Mouse (Mus musculus) intestine, embryonic 14.5 days (tissue): Measurements from ENCODE around the gene Nkg7. TPM values are rescaled to one million over a fixed set of nuclear protein-coding genes. Genes with fewer than 3 reads are reported as not detected.
A peak's percentile ranks its signal among the peaks of the same experiment; 100 is the strongest.

Experiments used
- ATAC-seq: fragments of 200-750 bp; cut with Nextera tagmentation; replicated peaks from 2 replicates; pipeline ENCODE4 v1.8.0; 2017; ENCODE audit warnings: low read depth, moderate number of reproducible peaks, moderate TSS enrichment, moderate library complexity; ENCODE audit not compliant: low FRiP score, low TSS enrichment
- DNase-seq: peaks from one replicate; pipeline ENCODE4 v3.0.0-alpha.2; 2018; ENCODE audit warnings: low spot score
- H3K27ac ChIP-seq: fragments of 300-500 bp; sonication (generic); 2 replicates; pipeline ENCODE4 v1.5.1; 2014; ENCODE audit warnings: low read depth, mild to moderate bottlenecking, control low read depth
- H3K27me3 ChIP-seq: fragments of 300-500 bp; sonication (generic); replicated peaks from 2 replicates; pipeline ENCODE4 v1.6.1; 2014; ENCODE audit warnings: low read length, control low read depth; ENCODE audit not compliant: control insufficient read depth, insufficient read depth
- H3K36me3 ChIP-seq: fragments of 300-500 bp; sonication (generic); 2 replicates; pipeline ENCODE4 v1.6.1; 2014; ENCODE audit warnings: low read length, control low read depth; ENCODE audit not compliant: control insufficient read depth, insufficient read depth
- H3K4me1 ChIP-seq: fragments of 300-500 bp; sonication (generic); replicated peaks from 2 replicates; pipeline ENCODE4 v1.6.1; 2014; ENCODE audit warnings: low read length, control low read depth, mixed read lengths; ENCODE audit not compliant: control insufficient read depth, insufficient read depth
- H3K4me2 ChIP-seq: fragments of 300-500 bp; sonication (generic); 2 replicates; pipeline ENCODE4 v1.6.1; 2014; ENCODE audit warnings: low read length
- H3K4me3 ChIP-seq: fragments of 300-500 bp; sonication (generic); 2 replicates; pipeline ENCODE4 v1.5.1; 2014; ENCODE audit warnings: low read depth, low read length, control low read depth, mixed read lengths
- H3K9ac ChIP-seq: fragments of 300-500 bp; sonication (generic); 2 replicates; pipeline ENCODE4 v1.6.1; 2014; ENCODE audit warnings: mild to moderate bottlenecking, low read length
- H3K9me3 ChIP-seq: fragments of 300-500 bp; sonication (generic); 2 replicates; pipeline ENCODE4 v1.6.1; 2016; ENCODE audit warnings: low read length, control low read depth; ENCODE audit not compliant: control insufficient read depth
- WGBS: fragments of 180-500 bp; shearing (Covaris S2); extraction: QIAGEN DNeasy Blood & Tissue Kit; methylation state at CpG from one replicate; pipeline ENCODE4 v1.1.7; 2014; 5-methylcytosine and 5-hydroxymethylcytosine counted together
- polyA plus RNA-seq: library from polyadenylated mRNA; unstranded; fragments of >200 nt; fragmentation: Nextera tagmentation; extraction: Ambion mirVana; gene quantifications from 2 replicates; pipeline ENCODE4 v1.2.1, GENCODE M21; 2014

The Nkg7 gene
- polyA plus RNA-seq, 1 experiment from 2014 or later: 2.8 TPM

DNA sequence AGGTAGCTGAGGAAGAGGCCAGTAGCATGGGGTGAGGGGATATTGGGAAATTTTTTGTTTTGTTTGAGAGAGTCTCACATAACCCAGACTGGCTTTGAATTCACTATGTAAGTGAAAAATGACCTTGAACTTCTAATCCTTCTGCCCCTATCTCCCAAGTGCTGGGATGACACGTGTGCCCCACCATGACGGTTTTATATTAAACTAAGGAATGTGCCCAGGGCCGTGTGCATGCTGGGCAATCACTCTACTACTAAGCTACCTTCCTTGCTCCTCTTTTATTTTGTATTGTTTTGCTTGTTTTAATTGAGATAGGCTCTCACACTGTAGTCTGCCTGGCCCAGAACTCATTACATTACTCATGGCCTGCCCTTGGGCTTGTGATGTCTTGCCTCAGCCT lies 4.2 kb downstream of the Nkg7 start:
- Histone ChIP-seq H3K27ac (no peak overlapping the region), H3K9ac (no peak overlapping the region), H3K9me3 (no peaks in the 10 kb centered on the region), H3K36me3 (no peaks in the 10 kb centered on the region), H3K4me2 (no peak overlapping the region), H3K27me3 (no peaks in the 10 kb centered on the region), H3K4me3 (no peak overlapping the region), H3K4me1 (peaks cover 10% of the 10 kb centered on the region)
- DNase-seq (no peak), ATAC-seq (no peak)
- 88% methylated on average over 3 of the region's 3 CpGs for WGBS

DNA sequence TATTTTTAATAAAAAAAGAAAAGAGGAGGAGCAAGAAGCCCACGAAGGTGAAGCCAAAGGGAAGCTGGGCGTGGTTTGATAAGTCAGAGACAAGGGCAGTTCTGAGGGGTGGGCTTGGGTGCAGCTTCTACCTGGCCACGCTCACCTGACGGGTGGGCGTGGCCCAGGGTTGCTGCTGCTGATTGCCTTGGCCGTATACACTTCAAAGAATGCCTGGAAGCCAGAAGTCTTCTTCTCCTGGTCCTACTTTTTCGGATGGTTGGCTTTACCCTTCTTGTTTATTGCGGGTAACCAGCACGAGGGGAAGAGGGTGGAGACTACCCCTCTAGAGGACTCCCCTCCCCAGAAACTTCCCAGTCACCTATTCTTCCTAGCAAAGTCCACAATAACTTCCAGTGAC lies 5.8 kb downstream of the Nkg7 start:
- Histone ChIP-seq H3K4me2 (peak overlapping the region; percentile 91), H3K27me3 (no peaks in the 10 kb centered on the region), H3K36me3 (no peaks in the 10 kb centered on the region), H3K9ac (peak overlapping the region; percentile 61), H3K4me3 (peak overlapping the region; percentile 63), H3K9me3 (no peaks in the 10 kb centered on the region), H3K27ac (peak overlapping the region; percentile 98), H3K4me1 (peaks cover 10% of the 10 kb centered on the region)
- WGBS: 2% methylated on average over 9 of the region's 9 CpGs
- DNase-seq: peak; percentile 55
- 0 out of 2 replicates have a peak, but pooled peaks have one; percentile 12 for ATAC-seq

DNA sequence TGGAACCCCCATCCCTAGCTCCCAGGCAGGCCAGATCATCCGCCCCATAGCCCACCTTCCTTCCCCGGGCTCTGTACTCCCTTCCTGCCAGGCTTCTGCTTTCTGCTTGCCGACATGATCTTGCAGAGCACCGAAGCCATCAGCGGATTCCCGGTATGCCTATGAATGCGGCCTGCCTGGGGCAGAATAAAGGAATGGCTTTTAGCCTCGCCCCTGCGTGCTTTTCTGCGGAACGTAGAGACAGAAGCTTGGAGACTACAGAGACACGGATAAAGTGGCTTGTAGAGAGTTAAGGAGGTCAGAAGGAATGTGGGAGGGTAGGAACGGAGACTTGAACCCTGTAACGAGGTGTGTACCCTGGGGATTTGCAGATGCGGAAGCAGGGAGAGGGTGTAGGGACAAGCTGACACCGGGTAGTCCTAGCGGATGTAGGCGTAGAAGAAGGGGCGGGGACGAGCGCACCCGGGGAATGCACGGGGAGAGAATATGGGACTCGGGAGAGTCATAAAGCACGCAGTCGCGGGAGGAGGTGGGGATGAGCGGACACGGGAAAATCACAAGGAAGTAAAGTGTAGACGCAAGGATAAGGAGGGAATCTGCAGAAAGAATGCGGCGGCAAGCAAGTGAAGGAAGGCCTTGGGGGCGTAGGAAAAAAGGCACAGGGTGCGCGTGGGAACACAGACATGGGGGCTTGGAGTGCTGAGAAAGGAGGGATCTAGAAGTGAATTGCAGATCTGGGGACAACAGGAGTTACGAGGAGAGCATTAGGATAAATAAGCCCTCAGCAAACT lies 6.4 kb downstream of the Nkg7 start:
- H3K9me3 ChIP-seq: no peaks in the 10 kb centered on the region
- ATAC-seq (peak; percentile 91), DNase-seq (peak; percentile 89)
- H3K4me3 ChIP-seq: peak overlapping the region; percentile 63
- H3K36me3 ChIP-seq: no peaks in the 10 kb centered on the region
- peak overlapping the region; percentile 98 for H3K27ac ChIP-seq
- H3K4me2 ChIP-seq: peak overlapping the region; percentile 91
- H3K9ac ChIP-seq: peak overlapping the region; percentile 61
- no peaks in the 10 kb centered on the region for H3K27me3 ChIP-seq
- 1% methylated on average over 36 of the region's 36 CpGs for WGBS
- peaks cover 10% of the 10 kb centered on the region for H3K4me1 ChIP-seq

DNA sequence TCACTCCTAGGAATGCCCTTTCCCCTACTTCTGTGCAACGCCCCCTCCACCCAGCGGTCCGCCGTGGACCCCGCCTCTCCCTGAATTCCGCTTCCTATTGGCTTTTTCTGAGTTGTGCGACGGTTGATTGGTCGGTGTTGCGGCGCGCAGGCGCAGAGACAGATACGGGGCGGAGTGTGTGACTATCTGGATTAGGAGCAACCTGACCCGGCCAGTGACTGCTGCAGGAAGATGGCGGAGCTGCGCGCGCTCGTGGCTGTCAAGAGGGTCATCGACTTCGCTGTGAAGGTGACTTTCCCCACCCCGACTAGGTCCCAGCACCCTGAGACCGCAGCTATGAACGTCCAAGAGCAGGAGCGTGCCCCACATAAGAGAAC lies 7.0 kb downstream of the Nkg7 start, which contains the start of the genes Etfb and Gm45233:
Etfb (plus strand) TSS at position 167 of the 377 bp plus-strand sequence.
Gm45233 (plus strand) TSS at position 212 of the 377 bp plus-strand sequence.
- ATAC-seq: peak; percentile 95
- peak within 1 kb of the TSS; percentile 61 for H3K9ac ChIP-seq
- peak within 1 kb of the TSS; percentile 98 for H3K27ac ChIP-seq

DNA sequence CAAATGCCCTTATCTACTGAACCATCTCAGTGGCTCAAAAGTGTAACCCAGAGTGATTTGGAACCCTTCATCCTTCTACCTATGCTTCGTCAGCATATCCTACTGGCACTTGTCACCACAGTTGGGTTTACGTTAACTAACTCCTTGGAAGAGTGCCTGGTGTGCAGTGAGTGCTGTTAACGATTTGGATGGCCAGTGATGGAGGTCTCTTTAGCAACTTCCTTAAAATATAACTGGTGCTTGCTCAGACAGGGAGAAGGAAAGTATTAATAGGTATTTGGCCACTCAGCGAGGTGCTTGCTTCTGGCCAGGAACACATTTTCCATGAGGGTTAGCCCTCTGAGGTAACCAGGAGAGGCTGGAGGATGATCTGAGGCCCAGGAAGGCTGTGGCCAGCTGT lies 10.9 kb downstream of the Nkg7 start:
- Histone ChIP-seq H3K27me3 (no peaks in the 10 kb centered on the region), H3K9ac (no peak overlapping the region), H3K4me2 (no peak overlapping the region), H3K27ac (no peak overlapping the region), H3K36me3 (peaks cover 18% of the 10 kb centered on the region), H3K9me3 (no peaks in the 10 kb centered on the region), H3K4me3 (no peak overlapping the region), H3K4me1 (peaks cover 7% of the 10 kb centered on the region)
- 91% methylated on average over 4 of the region's 4 CpGs for WGBS
- no peak for ATAC-seq
- DNase-seq: no peak

More for the DNA sequence above, 7.0 kb downstream of the Nkg7 start, which contains the start of the genes Etfb and Gm45233:
- Histone ChIP-seq H3K4me2 (peak within 1 kb of the TSS; percentile 91), H3K27me3 (no peaks in the 10 kb centered on the region), H3K4me3 (peak within 1 kb of the TSS; percentile 63), H3K36me3 (no peaks in the 10 kb centered on the region), H3K9me3 (no peaks in the 10 kb centered on the region), H3K4me1 (peaks cover 10% of the 10 kb centered on the region)
- DNase-seq: no peak
- under 1% methylated on average over 27 of the region's 27 CpGs for WGBS

DNA sequence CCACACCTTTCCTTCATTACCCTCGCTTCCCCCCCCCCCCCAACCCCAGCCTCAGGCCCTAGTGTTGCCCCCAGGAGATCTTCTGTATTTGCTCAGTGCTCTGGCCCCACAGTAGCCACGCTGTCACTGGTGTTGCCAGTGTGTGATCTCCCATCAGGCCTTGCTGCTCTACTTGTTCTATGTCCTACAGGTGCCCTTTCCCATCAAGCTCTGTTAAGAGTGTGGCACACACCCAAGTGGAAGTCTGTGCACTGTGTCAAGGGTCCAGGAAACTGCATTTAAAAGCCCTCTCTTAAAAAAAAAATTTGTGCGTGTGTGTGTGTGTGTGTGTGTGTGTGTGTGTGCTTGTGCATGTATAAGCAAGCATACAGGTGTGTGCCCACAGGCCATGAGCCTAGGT lies 11.4 kb downstream of the Nkg7 start:
- Histone ChIP-seq H3K4me2 (no peak overlapping the region), H3K9me3 (no peaks in the 10 kb centered on the region), H3K27ac (no peak overlapping the region), H3K36me3 (peaks cover 22% of the 10 kb centered on the region), H3K4me3 (no peak overlapping the region), H3K27me3 (no peaks in the 10 kb centered on the region), H3K4me1 (peaks cover 7% of the 10 kb centered on the region), H3K9ac (no peak overlapping the region)
- DNase-seq: no peak
- WGBS: 91% methylated on average over 3 of the region's 3 CpGs
- ATAC-seq: no peak

DNA sequence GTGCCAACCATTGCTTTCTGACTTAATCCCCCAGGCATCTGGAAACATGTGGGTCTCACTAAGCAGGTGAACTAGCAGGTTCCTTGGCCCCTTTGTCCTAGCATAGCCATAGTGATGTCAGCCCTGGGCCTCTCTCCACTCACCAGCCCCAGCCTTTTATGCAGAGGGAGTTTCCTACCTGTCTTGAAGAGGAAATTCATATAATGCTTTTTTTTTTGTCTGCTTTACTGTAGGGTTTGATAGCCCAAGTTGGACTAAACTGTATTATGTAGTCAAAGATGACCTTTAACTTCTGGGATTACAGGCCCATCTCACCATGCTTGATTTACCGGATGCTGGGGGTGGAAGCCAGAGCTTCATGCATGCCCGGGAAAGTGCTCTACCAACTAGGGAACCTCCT lies 12.9 kb downstream of the Nkg7 start:
- no peak for ATAC-seq
- H3K4me1 ChIP-seq: peaks cover 2% of the 10 kb centered on the region; the same call in 1 of the 2 replicates
- no peaks in the 10 kb centered on the region for H3K27me3 ChIP-seq
- 94% methylated on average over 2 of the region's 2 CpGs for WGBS
- no peak overlapping the region for H3K4me3 ChIP-seq
- no peak overlapping the region for H3K9ac ChIP-seq
- peaks cover 33% of the 10 kb centered on the region for H3K36me3 ChIP-seq
- no peak for DNase-seq
- H3K27ac ChIP-seq: no peak overlapping the region
- H3K4me2 ChIP-seq: no peak overlapping the region
- H3K9me3 ChIP-seq: no peaks in the 10 kb centered on the region

DNA sequence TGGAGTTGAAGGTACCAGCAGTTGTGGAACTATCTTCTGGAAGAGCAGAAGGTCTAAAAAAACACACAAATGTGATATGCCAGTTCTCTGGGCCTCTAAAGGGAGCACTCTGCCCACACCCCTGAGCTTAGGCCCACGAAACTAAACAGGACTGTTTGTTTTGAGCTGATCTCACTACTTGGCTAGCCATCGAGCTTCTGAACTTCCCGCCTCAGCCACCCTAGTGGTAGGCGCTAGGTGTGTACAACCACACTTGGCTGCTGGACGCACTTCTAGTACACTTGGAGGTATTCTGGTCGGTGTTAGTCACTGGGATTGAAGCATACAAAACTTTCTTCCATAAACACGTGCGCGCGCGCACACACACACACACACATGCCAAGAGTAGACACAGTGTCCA lies 14.9 kb downstream of the Nkg7 start:
- H3K9ac ChIP-seq: no peak overlapping the region
- no peaks in the 10 kb centered on the region for H3K9me3 ChIP-seq
- H3K27me3 ChIP-seq: no peaks in the 10 kb centered on the region
- no peak overlapping the region for H3K4me2 ChIP-seq
- H3K4me3 ChIP-seq: no peak overlapping the region
- no peaks in the 10 kb centered on the region for H3K4me1 ChIP-seq
- DNase-seq: no peak
- no peak overlapping the region for H3K27ac ChIP-seq
- H3K36me3 ChIP-seq: peaks cover 53% of the 10 kb centered on the region
- 95% methylated on average over 11 of the region's 11 CpGs for WGBS
- no peak for ATAC-seq

DNA sequence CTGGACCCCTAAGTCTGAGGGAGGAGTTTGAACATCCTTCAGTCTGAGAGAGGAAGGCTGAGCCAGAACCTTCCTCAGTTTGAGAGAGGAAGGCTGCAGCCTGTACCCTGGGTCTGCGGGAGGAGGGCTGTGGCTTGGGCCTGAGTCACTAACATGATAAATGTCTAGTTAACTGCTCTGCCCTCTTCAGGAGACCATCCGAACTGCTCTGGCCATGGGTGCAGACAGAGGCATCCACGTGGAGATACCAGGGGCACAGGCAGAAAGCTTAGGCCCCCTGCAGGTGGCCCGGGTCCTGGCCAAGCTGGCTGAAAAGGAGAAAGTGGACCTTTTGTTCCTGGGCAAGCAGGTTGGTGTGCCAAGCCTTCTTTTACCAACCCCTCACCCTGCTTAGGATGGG lies 15.7 kb downstream of the Nkg7 start:
- no peak overlapping the region for H3K27ac ChIP-seq
- H3K9me3 ChIP-seq: no peaks in the 10 kb centered on the region
- no peak overlapping the region for H3K4me3 ChIP-seq
- 40% methylated on average over 4 of the region's 4 CpGs for WGBS
- H3K9ac ChIP-seq: no peak overlapping the region
- DNase-seq (no peak), ATAC-seq (no peak; the same call in 1 of the 2 replicates)
- peaks cover 61% of the 10 kb centered on the region for H3K36me3 ChIP-seq
- no peaks in the 10 kb centered on the region for H3K27me3 ChIP-seq
- H3K4me2 ChIP-seq: no peak overlapping the region
- H3K4me1 ChIP-seq: no peaks in the 10 kb centered on the region
